Mouse (Mus musculus) lung, embryonic 16.5 days (tissue): Measurements from ENCODE around the gene Olfr212. TPM values are rescaled to one million over a fixed set of nuclear protein-coding genes. Genes with fewer than 3 reads are reported as not detected.
"Not testable (repeated sequence)": the region's sequence is repeated elsewhere in the genome, so short reads cannot be mapped to it uniquely, and the experiment has no call there.

Source experiments
- ATAC-seq: fragments of 200-750 bp; cut with Nextera tagmentation; 2 replicates; pipeline ENCODE4 v1.8.0; 2017; ENCODE audit warnings: low read depth, mild to moderate bottlenecking, moderate library complexity
- H3K27ac ChIP-seq: fragments of 300-500 bp; sonication (generic); 2 replicates; pipeline ENCODE4 v1.5.1; 2014; ENCODE audit warnings: mild to moderate bottlenecking, control low read depth, low read length
- H3K27me3 ChIP-seq: fragments of 300-500 bp; sonication (generic); 2 replicates; pipeline ENCODE4 v1.6.1; 2014; ENCODE audit warnings: low read depth, low read length, mixed read lengths; ENCODE audit not compliant: control insufficient read depth, insufficient read depth
- H3K36me3 ChIP-seq: fragments of 300-500 bp; sonication (generic); 2 replicates; pipeline ENCODE4 v1.6.1; 2014; ENCODE audit warnings: low read length; ENCODE audit not compliant: control insufficient read depth, insufficient read depth
- H3K4me1 ChIP-seq: fragments of 300-500 bp; sonication (generic); replicated peaks from 2 replicates; pipeline ENCODE4 v1.6.1; 2014; ENCODE audit warnings: low read length, mixed read lengths; ENCODE audit not compliant: control insufficient read depth, insufficient read depth
- H3K4me2 ChIP-seq: fragments of 300-500 bp; sonication (generic); 2 replicates; pipeline ENCODE4 v1.6.1; 2014; ENCODE audit warnings: low read depth, low read length, control low read depth
- H3K4me3 ChIP-seq: fragments of 300-500 bp; sonication (generic); 2 replicates; pipeline ENCODE4 v1.5.1; 2014; ENCODE audit warnings: mild to moderate bottlenecking, low read length, control low read depth
- H3K9ac ChIP-seq: fragments of 300-500 bp; sonication (generic); 2 replicates; pipeline ENCODE4 v1.6.1; 2014; ENCODE audit warnings: low read length, control low read depth
- H3K9me3 ChIP-seq: fragments of 300-500 bp; sonication (generic); 2 replicates; pipeline ENCODE4 v1.6.1; 2016; ENCODE audit warnings: low read length; ENCODE audit not compliant: control insufficient read depth
- WGBS: fragments of 180-500 bp; shearing (Covaris S2); extraction: QIAGEN DNeasy Blood & Tissue Kit; methylation state at CpG from one replicate; pipeline ENCODE4 v1.1.7; 2014; 5-methylcytosine and 5-hydroxymethylcytosine counted together
- polyA plus RNA-seq: library from polyadenylated mRNA; unstranded; fragments of >200 nt; fragmentation: Nextera tagmentation; extraction: Ambion mirVana; gene quantifications from 2 replicates; pipeline ENCODE4 v1.2.1, GENCODE M21; 2015

Olfr212 gene
- polyA plus RNA-seq, result not detected in 2 replicates

DNA sequence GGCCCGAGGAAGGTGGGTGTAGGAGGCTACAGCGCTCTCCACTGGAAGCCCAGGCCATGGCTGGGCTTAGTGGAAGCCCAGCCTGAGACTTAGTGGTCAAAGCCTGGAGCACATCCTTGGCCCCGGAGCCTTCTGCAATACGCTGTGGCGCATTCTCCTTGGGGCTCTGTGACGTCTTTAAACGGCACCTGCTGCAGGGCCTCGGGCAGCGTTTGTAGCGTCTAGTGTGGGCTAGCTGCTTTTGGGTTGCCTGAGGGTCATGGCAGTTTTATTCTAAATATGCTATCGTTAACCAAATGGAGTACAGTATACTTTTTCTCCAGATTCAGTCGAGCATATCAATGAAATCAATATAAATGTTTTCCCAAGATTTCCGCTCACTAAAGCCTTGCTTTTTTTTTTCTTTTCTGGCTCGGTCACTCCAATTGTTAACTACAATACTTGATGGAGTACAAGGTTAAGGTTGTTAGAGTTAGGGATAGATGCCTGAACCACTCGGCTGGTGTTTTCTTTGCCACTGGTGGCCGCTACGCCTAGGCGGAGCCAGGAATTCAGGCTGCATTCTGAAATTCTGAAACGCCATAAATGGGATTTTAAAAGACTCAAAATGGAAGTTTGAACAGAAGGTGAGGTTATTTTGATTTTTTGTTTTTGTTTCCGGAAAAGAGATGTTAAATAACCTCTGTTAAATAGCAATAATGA is at the start of gene Olfr212:
Gene Olfr212, plus strand, starts transcription at position 215 of the 702 bp plus-strand sequence.
- H3K4me2 ChIP-seq, H3K4me1 ChIP-seq, H3K9ac ChIP-seq, H3K27me3 ChIP-seq, H3K36me3 ChIP-seq, H3K27ac ChIP-seq, H3K4me3 ChIP-seq, H3K9me3 ChIP-seq, ATAC-seq: not testable (repeated sequence)
- 89% methylated on average over 19 of the region's 20 CpGs for WGBS

DNA sequence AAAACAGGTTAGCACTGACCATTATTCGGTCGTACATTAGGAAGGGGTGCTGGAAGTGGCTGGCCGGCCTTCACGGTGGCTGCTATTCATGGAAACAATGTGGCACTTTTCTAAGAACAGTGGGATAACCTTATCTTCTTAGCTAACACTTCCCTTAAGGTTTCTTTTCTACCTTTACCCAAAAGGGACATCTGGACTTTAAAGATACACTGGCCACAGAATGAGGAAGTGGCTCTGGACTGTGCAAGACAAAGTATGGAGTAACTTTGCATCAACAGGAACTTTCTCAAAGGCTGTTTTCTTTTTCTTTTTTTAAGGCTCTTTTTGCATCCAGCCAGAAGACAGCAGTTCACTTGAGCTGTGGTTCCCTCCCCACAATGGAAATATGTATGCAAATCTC is 47.6 kb upstream of the Olfr212 start:
- no peak overlapping the region for H3K4me2 ChIP-seq
- H3K4me3 ChIP-seq, result no peak overlapping the region
- H3K9ac ChIP-seq, result no peak overlapping the region
- peaks cover 19% of the 10 kb centered on the region for H3K27me3 ChIP-seq
- H3K4me1 ChIP-seq, result 0 out of 2 replicates have a peak, but pooled peaks cover 2% of the 10 kb centered on the region
- ATAC-seq, result no peak
- H3K27ac ChIP-seq, result no peak overlapping the region
- H3K9me3 ChIP-seq, result no peaks in the 10 kb centered on the region
- WGBS, result 68% methylated on average over 4 of the region's 4 CpGs
- H3K36me3 ChIP-seq, result no peaks in the 10 kb centered on the region

- no peaks in the 10 kb centered on the region for H3K36me3 ChIP-seq
- no peak overlapping the region for H3K4me2 ChIP-seq
- H3K9ac ChIP-seq, result no peak overlapping the region
- H3K27ac ChIP-seq, result no peak overlapping the region
- H3K4me3 ChIP-seq, result no peak overlapping the region
- 67% methylated on average over 2 of the region's 2 CpGs for WGBS
- H3K4me1 ChIP-seq, result 0 out of 2 replicates have a peak, but pooled peaks cover 2% of the 10 kb centered on the region
- no peaks in the 10 kb centered on the region for H3K9me3 ChIP-seq
- peaks cover 19% of the 10 kb centered on the region for H3K27me3 ChIP-seq
- no peak for ATAC-seq
Observed at GRCm38 (mm10) chr6:116459232-116459631, 47.1 kb upstream of the Olfr212 start.

GRCm38 (mm10) chr6:116460544-116461283 is 45.6 kb upstream of the Olfr212 start, which contains the start of gene Alox5:
Gene Alox5, minus strand, starts transcription at chr6:116461178.
- Histone ChIP-seq H3K4me3 (peak within 1 kb of the TSS; percentile 40), H3K27ac (no peak within 1 kb of the TSS), H3K27me3 (peaks cover 19% of the 10 kb centered on the region), H3K9ac (no peak within 1 kb of the TSS), H3K4me1 (0 out of 2 replicates have a peak, but pooled peaks cover 2% of the 10 kb centered on the region), H3K9me3 (no peaks in the 10 kb centered on the region), H3K4me2 (peak within 1 kb of the TSS; percentile 58), H3K36me3 (no peaks in the 10 kb centered on the region)
- WGBS, result 2% methylated on average over 43 of the region's 43 CpGs
- ATAC-seq, result 0 out of 2 replicates have a peak, but pooled peaks have one; percentile 52

GRCm38 (mm10) chr6:116468081-116468480 is 38.2 kb upstream of the Olfr212 start:
- Histone ChIP-seq H3K9ac (no peak overlapping the region), H3K36me3 (no peaks in the 10 kb centered on the region), H3K27me3 (no peaks in the 10 kb centered on the region), H3K4me2 (no peak overlapping the region), H3K9me3 (no peaks in the 10 kb centered on the region), H3K27ac (no peak overlapping the region), H3K4me1 (no peaks in the 10 kb centered on the region), H3K4me3 (no peak overlapping the region)
- ATAC-seq, result no peak
- 18% methylated on average over 3 of the region's 3 CpGs for WGBS

- Histone ChIP-seq H3K27ac (no peak overlapping the region), H3K27me3 (no peaks in the 10 kb centered on the region), H3K9ac (no peak overlapping the region), H3K4me3 (no peak overlapping the region), H3K9me3 (no peaks in the 10 kb centered on the region), H3K36me3 (no peaks in the 10 kb centered on the region), H3K4me2 (no peak overlapping the region), H3K4me1 (no peaks in the 10 kb centered on the region)
- no peak for ATAC-seq
- 54% methylated on average over 1 of the region's 1 CpGs for WGBS
Observed at GRCm38 (mm10) chr6:116485081-116485480, 21.2 kb upstream of the Olfr212 start.

- no peaks in the 10 kb centered on the region for H3K27me3 ChIP-seq
- H3K9me3 ChIP-seq, result no peaks in the 10 kb centered on the region
- no peaks in the 10 kb centered on the region for H3K36me3 ChIP-seq
- H3K4me1 ChIP-seq, result no peaks in the 10 kb centered on the region
- H3K27ac ChIP-seq, result no peak overlapping the region
- ATAC-seq, result no peak
- H3K4me2 ChIP-seq, result no peak overlapping the region
- H3K4me3 ChIP-seq, result no peak overlapping the region
- whole genome bisulfite sequencing, result 41% methylated on average over 1 of the region's 1 CpGs
- H3K9ac ChIP-seq, result no peak overlapping the region
Observed at GRCm38 (mm10) chr6:116486833-116487232, 19.5 kb upstream of the Olfr212 start.

GRCm38 (mm10) chr6:116488791-116489190 is 17.5 kb upstream of the Olfr212 start, which contains the start of gene Olfr211:
Gene Olfr211, plus strand, starts transcription at chr6:116489091.
- H3K9ac ChIP-seq, result no peak within 1 kb of the TSS
- H3K4me1 ChIP-seq, result no peaks in the 10 kb centered on the region
- H3K4me3 ChIP-seq, result no peak within 1 kb of the TSS
- no peaks in the 10 kb centered on the region for H3K27me3 ChIP-seq
- H3K36me3 ChIP-seq, result no peaks in the 10 kb centered on the region
- H3K9me3 ChIP-seq, result no peaks in the 10 kb centered on the region
- no peak for ATAC-seq
- H3K27ac ChIP-seq, result no peak within 1 kb of the TSS
- WGBS, result 75% methylated on average over 4 of the region's 4 CpGs
- no peak within 1 kb of the TSS for H3K4me2 ChIP-seq

- Histone ChIP-seq H3K36me3 (no peaks in the 10 kb centered on the region), H3K27me3 (no peaks in the 10 kb centered on the region), H3K9me3 (no peaks in the 10 kb centered on the region), H3K4me1 (no peaks in the 10 kb centered on the region), H3K27ac (no peak overlapping the region), H3K4me3 (no peak overlapping the region), H3K4me2 (no peak overlapping the region), H3K9ac (no peak overlapping the region)
- 82% methylated on average over 5 of the region's 5 CpGs for WGBS
- no peak for ATAC-seq
Observed at GRCm38 (mm10) chr6:116493742-116494141, 12.6 kb upstream of the Olfr212 start.
